In genomic region chr15:80975666-80976065, GRCm38 (mm10) we compare ENCODE assay signal across 18 mouse cellular contexts.
"Had no signal": no experiment of that assay in that cellular context is flagged by ENCODE, and none has a peak within 500 bp of the region (broad histone marks: within the 10 kb centered on the region; RNA-seq: fewer than 3 reads in every experiment).

No protein-coding gene starts in this region.

- H3K4me3 ChIP-seq: liver, embryonic 13.5 days; liver, embryonic 15.5 days; lung, embryonic 15.5 days; midbrain, embryonic 10.5 days; midbrain, embryonic 12.5 days; myocyte; stomach, embryonic 15.5 days had no signal

- H3K9me3 ChIP-seq: liver, embryonic 13.5 days; liver, embryonic 15.5 days; lung, embryonic 15.5 days; midbrain, embryonic 10.5 days; midbrain, embryonic 12.5 days; stomach, embryonic 15.5 days had no signal

- DNase-seq: liver; liver, embryonic 13.5 days; liver, postnatal 0 days; midbrain, embryonic 14.5 days; retina, postnatal 1 day; right cerebral cortex, adult 18-20 months; right cerebral cortex, postnatal 14 days; thymus, adult 2 months; thymus, postnatal 25 days; thymus, postnatal 4 days had no signal

- H3K9ac ChIP-seq: liver, embryonic 13.5 days; liver, embryonic 15.5 days; liver, postnatal 0 days; lung, embryonic 15.5 days; midbrain, embryonic 12.5 days; stomach, embryonic 15.5 days had no signal

- H3K36me3 ChIP-seq: liver, embryonic 15.5 days; midbrain, embryonic 12.5 days; stomach, embryonic 15.5 days had no signal

- H3K27ac ChIP-seq: liver, embryonic 13.5 days; liver, embryonic 15.5 days; lung, embryonic 15.5 days; midbrain, embryonic 10.5 days; midbrain, embryonic 12.5 days had no signal

- H3K4me2 ChIP-seq: liver, embryonic 11.5 days; liver, embryonic 13.5 days; liver, embryonic 15.5 days; lung, embryonic 15.5 days; midbrain, embryonic 12.5 days; stomach, embryonic 15.5 days had no signal

- ATAC-seq: liver, postnatal 0 days; midbrain, embryonic 16.5 days had no signal

- H3K27me3 ChIP-seq: liver, embryonic 13.5 days; liver, embryonic 15.5 days; lung, embryonic 15.5 days; midbrain, embryonic 12.5 days; stomach, embryonic 15.5 days had no signal
